Mouse (Mus musculus): ENCODE data around the gene U90926.

GRCm38 (mm10) chr5:92240769-92241168 lies 25.6 kb upstream of the U90926 start:
- TF ChIP-seq POLR2A (IDR thresholded peaks at IDR 0.05; ENCODE audit: insufficient read depth, low read depth, low read length) (no peak), CTCF (IDR thresholded peaks at IDR 0.05) (no peak), EP300 (IDR thresholded peaks at IDR 0.05; ENCODE audit: insufficient read depth, low read depth, low read length) (no peak)

Data from heart, adult 2 months (tissue).